Mouse (Mus musculus) forebrain, embryonic 11.5 days (tissue): ENCODE measurements around the gene Gsg1l. TPM values are rescaled to one million over a fixed set of nuclear protein-coding genes. Genes with fewer than 3 reads are reported as not detected.

Experiments
- ATAC-seq: fragments of 200-750 bp; cut with Nextera tagmentation; replicated peaks from 2 replicates; pipeline ENCODE4 v1.8.0; 2017; ENCODE audit warnings: moderate TSS enrichment; ENCODE audit not compliant: low FRiP score
- DNase-seq: peaks from one replicate; pipeline ENCODE4 v3.0.0-alpha.2; 2017; ENCODE audit warnings: low spot score
- H3K27ac ChIP-seq: fragments of 300-500 bp; sonication (generic); 2 replicates; pipeline ENCODE4 v1.5.1; 2014; ENCODE audit warnings: low read depth, low read length
- H3K27me3 ChIP-seq: fragments of 300-500 bp; sonication (generic); 2 replicates; pipeline ENCODE4 v1.6.1; 2014; ENCODE audit warnings: mild to moderate bottlenecking, low read length, mixed read lengths; ENCODE audit not compliant: control insufficient read depth, insufficient read depth
- H3K36me3 ChIP-seq: fragments of 300-500 bp; sonication (generic); 2 replicates; pipeline ENCODE4 v1.6.1; 2014; ENCODE audit warnings: mild to moderate bottlenecking, low read length, moderate library complexity, mixed read lengths; ENCODE audit not compliant: control insufficient read depth, insufficient read depth
- H3K4me1 ChIP-seq: fragments of 300-500 bp; sonication (generic); replicated peaks from 2 replicates; pipeline ENCODE4 v1.6.1; 2014; ENCODE audit warnings: low read length, mixed read lengths; ENCODE audit not compliant: control insufficient read depth, insufficient read depth
- H3K4me2 ChIP-seq: fragments of 300-500 bp; sonication (generic); 2 replicates; pipeline ENCODE4 v1.6.1; 2014; ENCODE audit warnings: low read depth, mild to moderate bottlenecking, low read length, moderate library complexity, mixed read lengths; ENCODE audit not compliant: severe bottlenecking
- H3K4me3 ChIP-seq: fragments of 300-500 bp; sonication (generic); 2 replicates; pipeline ENCODE4 v1.5.1; 2014; ENCODE audit warnings: low read depth, low read length
- H3K9ac ChIP-seq: fragments of 300-500 bp; sonication (generic); 2 replicates; pipeline ENCODE4 v1.6.1; 2014; ENCODE audit warnings: low read length
- H3K9me3 ChIP-seq: fragments of 300-500 bp; sonication (generic); 2 replicates; pipeline ENCODE4 v1.6.1; 2016; ENCODE audit warnings: low read length, mixed read lengths; ENCODE audit not compliant: control insufficient read depth
- WGBS: fragments of 180-500 bp; shearing (Covaris S2); extraction: QIAGEN DNeasy Blood & Tissue Kit; methylation state at CpG from one replicate; pipeline ENCODE4 v1.1.7; 2014; 5-methylcytosine and 5-hydroxymethylcytosine counted together
- polyA plus RNA-seq: library from polyadenylated mRNA; unstranded; fragments of >200 nt; fragmentation: Nextera tagmentation; extraction: Ambion mirVana; gene quantifications from 2 replicates; pipeline ENCODE4 v1.2.1, GENCODE M21; 2014

The Gsg1l gene
- polyA plus RNA-seq, 1 experiment from 2014 or later = 0.72 TPM

GRCm38 (mm10) chr7:126086321-126086741 lies 4.1 kb upstream of the Gsg1l start:
- H3K4me3 ChIP-seq = no peak overlapping the region
- no peak overlapping the region for H3K4me2 ChIP-seq
- no peaks in the 10 kb centered on the region for H3K36me3 ChIP-seq
- peaks cover 15% of the 10 kb centered on the region; the same call in 1 of the 2 replicates for H3K4me1 ChIP-seq
- H3K9ac ChIP-seq = no peak overlapping the region
- H3K27me3 ChIP-seq = peaks cover 39% of the 10 kb centered on the region
- H3K27ac ChIP-seq = peak overlapping the region; percentile 2; the same call in 1 of the 2 replicates
- H3K9me3 ChIP-seq = no peaks in the 10 kb centered on the region
- ATAC-seq (peak; percentile 83), DNase-seq (peak; percentile 84)
- WGBS = 3% methylated on average over 6 of the region's 6 CpGs

- 92% methylated on average over 9 of the region's 9 CpGs for WGBS
- Histone ChIP-seq H3K36me3 (no peaks in the 10 kb centered on the region), H3K27me3 (peaks cover 50% of the 10 kb centered on the region), H3K4me1 (peaks cover 15% of the 10 kb centered on the region; the same call in 1 of the 2 replicates), H3K4me3 (no peak overlapping the region), H3K27ac (no peak overlapping the region), H3K4me2 (no peak overlapping the region), H3K9ac (no peak overlapping the region), H3K9me3 (no peaks in the 10 kb centered on the region)
- ATAC-seq (no peak), DNase-seq (peak; percentile 51)
Observed at GRCm38 (mm10) chr7:126085154-126085553, 2.9 kb upstream of the Gsg1l start.

DNA sequence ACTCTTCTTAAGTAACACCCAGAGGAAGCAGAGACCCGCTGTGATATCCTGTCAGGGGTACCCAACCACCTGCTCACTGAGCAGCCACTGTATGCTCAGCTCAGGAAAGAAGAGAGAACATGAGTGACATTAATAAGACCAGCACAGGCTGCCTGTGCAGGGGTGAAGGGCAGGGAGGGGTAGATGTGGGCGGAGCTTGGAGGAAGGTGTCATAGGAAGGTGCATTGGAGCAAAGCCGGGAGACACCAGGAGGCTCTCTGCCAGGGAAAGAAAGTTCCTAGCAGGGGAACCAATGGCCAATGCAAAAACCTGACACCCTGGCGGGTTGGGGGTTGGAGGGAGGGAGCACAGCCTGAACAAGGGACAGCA lies 1.8 kb upstream of the Gsg1l start:
- ATAC-seq = no peak
- 16% methylated on average over 4 of the region's 4 CpGs for WGBS
- peaks cover 15% of the 10 kb centered on the region; the same call in 1 of the 2 replicates for H3K4me1 ChIP-seq

DNA sequence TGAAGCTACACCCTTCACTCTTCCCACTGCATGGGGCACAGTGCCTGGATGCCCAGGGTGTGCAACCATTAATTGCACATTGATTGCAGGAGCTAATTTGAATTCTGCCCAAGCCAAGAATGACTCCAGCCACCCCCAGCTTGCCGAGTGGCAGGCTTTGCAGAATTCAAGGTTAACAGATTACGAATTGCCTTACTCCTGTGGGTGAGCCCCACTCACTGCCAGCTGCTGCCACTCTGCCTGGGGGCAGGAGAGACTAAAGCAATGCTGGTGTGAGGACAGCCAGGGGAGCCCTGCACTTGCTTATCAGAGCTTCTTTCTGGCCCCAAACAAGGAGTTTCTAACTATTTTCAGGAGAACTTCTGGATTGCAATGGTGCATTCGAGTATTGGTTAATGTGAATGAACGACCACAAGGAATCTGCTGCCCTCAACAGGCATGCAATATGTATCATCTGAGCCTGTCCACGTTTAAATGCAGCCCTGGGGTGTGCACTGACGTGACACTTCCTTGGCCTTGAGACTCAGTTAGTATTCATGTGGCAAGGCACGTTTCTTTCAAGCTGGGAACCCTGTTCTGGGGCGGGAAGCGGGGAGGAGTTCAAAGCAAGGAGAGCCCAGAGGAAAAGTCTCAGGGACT lies 1.2 kb upstream of the Gsg1l start:
- Histone ChIP-seq H3K9me3 (no peaks in the 10 kb centered on the region), H3K9ac (no peak overlapping the region), H3K27me3 (peaks cover 56% of the 10 kb centered on the region), H3K4me2 (no peak overlapping the region), H3K36me3 (no peaks in the 10 kb centered on the region), H3K4me1 (peaks cover 15% of the 10 kb centered on the region; the same call in 1 of the 2 replicates), H3K4me3 (no peak overlapping the region), H3K27ac (no peak overlapping the region)
- DNase-seq (no peak), ATAC-seq (no peak)
- WGBS = 26% methylated on average over 9 of the region's 9 CpGs

More for the DNA sequence above, 1.8 kb upstream of the Gsg1l start:
- H3K36me3 ChIP-seq = no peaks in the 10 kb centered on the region
- H3K9ac ChIP-seq = no peak overlapping the region
- H3K9me3 ChIP-seq = no peaks in the 10 kb centered on the region
- no peak overlapping the region for H3K4me3 ChIP-seq
- peak; percentile 47 for DNase-seq
- H3K27me3 ChIP-seq = peaks cover 56% of the 10 kb centered on the region
- no peak overlapping the region for H3K27ac ChIP-seq
- no peak overlapping the region for H3K4me2 ChIP-seq

GRCm38 (mm10) chr7:126081727-126082285 lies 405 bp downstream of the Gsg1l start:
- DNase-seq (no peak), ATAC-seq (no peak)
- peaks cover 11% of the 10 kb centered on the region; the same call in 1 of the 2 replicates for H3K4me1 ChIP-seq

GRCm38 (mm10) chr7:126080949-126081654 lies 1.1 kb downstream of the Gsg1l start:
- H3K4me1 ChIP-seq = peaks cover 7% of the 10 kb centered on the region; the same call in 1 of the 2 replicates
- 14% methylated on average over 16 of the region's 16 CpGs for WGBS
- H3K27me3 ChIP-seq = peaks cover 53% of the 10 kb centered on the region
- no peaks in the 10 kb centered on the region for H3K9me3 ChIP-seq
- H3K27ac ChIP-seq = no peak overlapping the region
- ATAC-seq = no peak
- peak overlapping the region; percentile 95 for H3K4me2 ChIP-seq
- peak overlapping the region; percentile 29; the same call in 1 of the 2 replicates for H3K9ac ChIP-seq
- no peaks in the 10 kb centered on the region for H3K36me3 ChIP-seq
- no peak for DNase-seq
- peak overlapping the region; percentile 46 for H3K4me3 ChIP-seq

More at GRCm38 (mm10) chr7:126081727-126082285, 405 bp downstream of the Gsg1l start:
- no peaks in the 10 kb centered on the region for H3K9me3 ChIP-seq
- H3K27ac ChIP-seq = no peak overlapping the region
- peaks cover 53% of the 10 kb centered on the region for H3K27me3 ChIP-seq
- under 1% methylated on average over 74 of the region's 80 CpGs for WGBS
- H3K4me2 ChIP-seq = peak overlapping the region; percentile 95
- H3K4me3 ChIP-seq = peak overlapping the region; percentile 46
- peak overlapping the region; percentile 29 for H3K9ac ChIP-seq
- no peaks in the 10 kb centered on the region for H3K36me3 ChIP-seq

DNA sequence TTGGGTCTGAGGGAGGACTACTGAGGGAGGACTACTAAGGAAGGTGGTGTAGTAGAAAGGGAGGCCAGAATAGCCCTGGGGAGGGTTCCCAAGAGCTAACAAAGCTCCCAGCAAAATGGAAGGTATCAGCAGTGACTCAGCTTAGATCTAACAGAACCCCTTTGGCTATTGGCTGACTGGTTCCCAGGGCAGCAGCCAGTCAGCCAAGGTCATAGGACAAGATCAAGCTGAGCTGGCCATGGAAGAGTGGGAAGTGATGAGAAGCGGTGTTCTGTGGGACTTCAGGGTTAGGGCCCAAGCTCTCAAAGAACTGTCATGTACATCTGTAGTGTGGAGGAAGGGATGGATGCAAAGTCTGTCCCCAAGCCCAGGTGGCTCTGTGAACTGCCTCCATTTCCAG lies 5.3 kb downstream of the Gsg1l start:
- Histone ChIP-seq H3K9me3 (no peaks in the 10 kb centered on the region), H3K4me3 (no peak overlapping the region), H3K4me1 (peaks cover 5% of the 10 kb centered on the region; the same call in 1 of the 2 replicates), H3K9ac (no peak overlapping the region), H3K4me2 (no peak overlapping the region), H3K27me3 (peaks cover 23% of the 10 kb centered on the region), H3K36me3 (no peaks in the 10 kb centered on the region), H3K27ac (no peak overlapping the region)
- ATAC-seq (no peak), DNase-seq (no peak)
- 100% methylated on average over 1 of the region's 1 CpGs for WGBS

- ATAC-seq = no peak
Observed at GRCm38 (mm10) chr7:126075058-126075457, 7.2 kb downstream of the Gsg1l start.

More at GRCm38 (mm10) chr7:126075058-126075457, 7.2 kb downstream of the Gsg1l start:
- DNase-seq = no peak
- Histone ChIP-seq H3K27ac (no peak overlapping the region), H3K9ac (no peak overlapping the region), H3K9me3 (no peaks in the 10 kb centered on the region), H3K36me3 (no peaks in the 10 kb centered on the region), H3K4me2 (no peak overlapping the region), H3K4me3 (no peak overlapping the region), H3K4me1 (no peaks in the 10 kb centered on the region), H3K27me3 (peaks cover 5% of the 10 kb centered on the region)
- WGBS = 76% methylated on average over 9 of the region's 9 CpGs
